Mouse (Mus musculus) embryonic facial prominence, embryonic 10.5 days (tissue): ENCODE measurements around the gene Mettl24. TPM values are rescaled to one million over a fixed set of nuclear protein-coding genes. Genes with fewer than 3 reads are reported as not detected.

ENCODE experiments used
- DNase-seq: peaks from one replicate; pipeline ENCODE4 v3.0.0-alpha.2; 2017; ENCODE audit warnings: low spot score
- H3K27ac ChIP-seq: fragments of 300-500 bp; sonication (generic); replicated peaks from 2 replicates; pipeline ENCODE4 v1.5.1; 2016; ENCODE audit warnings: mild to moderate bottlenecking
- H3K27me3 ChIP-seq: fragments of 300-500 bp; sonication (generic); replicated peaks from 2 replicates; pipeline ENCODE4 v1.6.1; 2016; ENCODE audit warnings: low read depth, mild to moderate bottlenecking; ENCODE audit not compliant: poor library complexity, severe bottlenecking
- H3K36me3 ChIP-seq: fragments of 300-500 bp; sonication (generic); replicated peaks from 2 replicates; pipeline ENCODE4 v1.6.1; 2016; ENCODE audit warnings: mild to moderate bottlenecking, moderate library complexity
- H3K4me1 ChIP-seq: fragments of 300-500 bp; sonication (generic); 2 replicates; pipeline ENCODE4 v1.6.1; 2016
- H3K4me3 ChIP-seq: fragments of 300-500 bp; sonication (generic); 2 replicates; pipeline ENCODE4 v1.5.1; 2016; ENCODE audit warnings: mild to moderate bottlenecking, moderate library complexity
- H3K9me3 ChIP-seq: fragments of 300-500 bp; sonication (generic); 2 replicates; pipeline ENCODE4 v1.6.1; 2016; ENCODE audit warnings: mild to moderate bottlenecking
- WGBS: fragments of 180-500 bp; shearing (Covaris S2); methylation state at CpG from one replicate; pipeline ENCODE4 v1.1.7; 2016; 5-methylcytosine and 5-hydroxymethylcytosine counted together
- polyA plus RNA-seq: library from polyadenylated mRNA; unstranded; fragments of >200 nt; fragmentation: Nextera tagmentation; extraction: Ambion mirVana; gene quantifications from 2 replicates; pipeline ENCODE4 v1.2.1, GENCODE M21; 2016

Mettl24 gene
- 0.92 and 1.5 TPM in 2 replicates for polyA plus RNA-seq

DNA sequence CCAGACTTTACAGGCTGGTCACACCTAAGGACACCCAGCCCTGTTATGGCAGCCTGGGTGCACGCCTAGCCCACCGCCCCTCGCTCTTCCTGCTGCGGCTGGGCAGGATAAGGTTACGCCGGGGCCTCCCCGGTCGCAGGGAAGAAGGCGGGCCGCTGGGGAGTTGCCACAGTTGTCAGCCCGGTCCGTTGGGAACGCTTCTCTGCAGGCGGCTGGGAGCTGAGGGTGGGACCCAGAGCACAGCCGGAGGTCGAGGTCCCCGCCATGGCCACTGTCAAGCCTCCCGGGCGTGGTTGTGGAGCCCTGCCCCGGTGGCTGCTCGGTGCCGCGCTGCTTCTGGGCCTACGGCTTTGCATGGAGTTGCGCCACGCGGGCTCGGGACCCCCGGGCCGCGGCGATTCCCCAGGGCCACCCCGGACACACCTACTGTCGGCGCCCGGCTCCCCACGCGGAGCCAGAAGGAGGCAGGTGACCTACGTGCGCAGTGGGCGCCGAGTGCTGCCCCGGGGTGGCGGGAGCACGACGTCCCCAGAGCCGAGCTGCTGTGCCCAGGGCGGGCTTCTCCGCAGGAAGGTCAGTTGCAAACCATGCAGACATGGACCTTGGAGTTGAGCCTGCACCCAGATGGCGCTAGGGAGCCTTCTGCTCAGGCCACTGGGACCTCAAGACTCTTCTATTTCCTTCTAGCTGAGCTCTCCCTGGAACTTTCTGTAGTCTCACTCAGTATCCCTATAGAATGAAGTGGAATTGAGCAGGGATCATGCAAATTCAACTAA is at the start of gene Mettl24:
Mettl24 (plus strand) TSS at position 191 of the 776 bp plus-strand sequence.
- peak; percentile 80 for DNase-seq
- no peaks in the 10 kb centered on the region for H3K9me3 ChIP-seq
- H3K27ac ChIP-seq: peak within 1 kb of the TSS; percentile 91
- H3K36me3 ChIP-seq: no peaks in the 10 kb centered on the region
- H3K27me3 ChIP-seq: peaks cover 11% of the 10 kb centered on the region; the same call in 1 of the 2 replicates
- H3K4me3 ChIP-seq: peak within 1 kb of the TSS; percentile 74
- under 1% methylated on average over 50 of the region's 50 CpGs for WGBS
- peaks cover 28% of the 10 kb centered on the region for H3K4me1 ChIP-seq

- 67% methylated on average over 10 of the region's 10 CpGs for WGBS
- Histone ChIP-seq H3K4me3 (no peak overlapping the region), H3K36me3 (no peaks in the 10 kb centered on the region), H3K27me3 (peaks cover 6% of the 10 kb centered on the region; the same call in 1 of the 2 replicates), H3K27ac (no peak overlapping the region), H3K4me1 (peaks cover 23% of the 10 kb centered on the region), H3K9me3 (no peaks in the 10 kb centered on the region)
- peak; percentile 22 for DNase-seq
These were observed 45.8 kb upstream of the Mettl24 start for GRCm38 (mm10) chr10:40637331-40637730.

- peak overlapping the region; percentile 52; the same call in 1 of the 2 replicates for H3K27ac ChIP-seq
These were observed 44.8 kb upstream of the Mettl24 start for GRCm38 (mm10) chr10:40638276-40638675.

DNA sequence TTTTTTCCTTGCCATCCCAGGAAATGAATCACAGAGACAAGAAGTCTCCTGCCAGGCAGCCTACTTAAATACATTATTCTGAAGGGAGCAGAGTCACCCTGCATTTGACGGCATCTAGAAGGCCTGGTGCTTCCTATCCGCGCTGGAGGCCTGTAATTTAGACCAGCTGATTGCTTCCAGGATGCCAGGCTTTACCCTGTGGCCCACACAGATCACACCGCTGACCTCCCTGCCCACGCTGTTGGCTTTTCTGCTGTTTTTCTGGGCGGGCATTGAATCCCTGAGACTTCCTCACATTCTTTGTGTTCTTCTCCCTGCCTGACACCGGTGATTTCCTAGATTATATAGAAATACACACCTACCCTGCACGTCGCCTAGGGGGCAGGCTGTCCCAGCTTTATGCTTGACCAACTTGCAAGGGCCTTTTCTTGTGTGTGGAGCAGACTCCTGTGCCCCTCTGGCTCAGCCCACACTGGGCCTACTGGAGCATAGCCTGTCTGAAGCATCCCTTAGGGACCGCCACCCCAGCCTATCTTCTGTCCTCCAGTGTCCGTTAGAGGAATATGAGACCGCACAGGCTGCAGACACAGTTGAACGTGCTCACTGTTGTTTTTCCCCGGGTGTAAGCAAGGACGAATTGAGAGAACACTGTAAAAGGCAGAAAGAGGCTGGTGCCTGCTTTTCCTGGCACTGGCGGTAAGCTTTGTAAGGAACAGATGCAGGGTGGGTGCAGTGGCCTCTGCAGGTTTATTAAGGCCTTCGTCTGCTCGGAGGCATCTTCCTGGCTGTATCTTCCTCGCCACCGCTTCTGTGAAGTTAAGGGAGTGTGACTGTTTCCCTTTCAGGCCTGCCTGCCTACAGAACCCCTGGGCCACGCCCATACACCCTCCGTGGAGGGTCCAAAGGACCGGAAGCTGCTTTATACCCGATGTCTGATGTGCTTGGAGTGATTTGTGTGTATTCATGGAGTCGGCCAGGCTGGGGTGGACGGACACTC is 44.0 kb upstream of the Mettl24 start:
- peaks cover 6% of the 10 kb centered on the region; the same call in 1 of the 2 replicates for H3K27me3 ChIP-seq
- H3K27ac ChIP-seq: peak overlapping the region; percentile 49
- H3K4me3 ChIP-seq: no peak overlapping the region
- H3K36me3 ChIP-seq: no peaks in the 10 kb centered on the region
- WGBS: 53% methylated on average over 26 of the region's 26 CpGs
- H3K9me3 ChIP-seq: no peaks in the 10 kb centered on the region
- peaks cover 23% of the 10 kb centered on the region for H3K4me1 ChIP-seq
- DNase-seq: peak; percentile 44

More at GRCm38 (mm10) chr10:40638276-40638675, 44.8 kb upstream of the Mettl24 start:
- DNase-seq: no peak
- Histone ChIP-seq H3K9me3 (no peaks in the 10 kb centered on the region), H3K4me3 (no peak overlapping the region), H3K4me1 (peaks cover 23% of the 10 kb centered on the region), H3K27me3 (peaks cover 6% of the 10 kb centered on the region; the same call in 1 of the 2 replicates), H3K36me3 (no peaks in the 10 kb centered on the region)
- 66% methylated on average over 7 of the region's 7 CpGs for WGBS

DNA sequence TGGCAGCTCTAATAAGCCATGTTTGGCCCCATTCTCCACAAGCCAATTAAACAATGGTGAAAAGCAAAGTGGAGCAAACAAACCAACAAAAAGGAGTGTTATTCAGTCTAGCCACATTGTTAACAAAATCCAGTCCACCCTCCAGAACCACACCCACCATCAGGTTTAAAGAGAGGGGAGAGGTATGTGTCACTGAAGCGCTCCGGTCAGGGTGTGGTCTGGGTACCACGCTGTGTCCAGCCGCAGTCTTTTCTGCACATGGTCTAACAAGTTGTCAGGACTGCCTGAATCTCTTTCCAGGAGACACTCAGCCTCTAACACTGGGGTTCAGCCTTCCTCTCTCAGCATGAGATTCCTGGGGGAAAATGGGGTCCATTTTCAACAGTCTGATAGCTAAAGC is 42.7 kb upstream of the Mettl24 start:
- peaks cover 6% of the 10 kb centered on the region; the same call in 1 of the 2 replicates for H3K27me3 ChIP-seq
- no peaks in the 10 kb centered on the region for H3K9me3 ChIP-seq
- no peak for DNase-seq
- 92% methylated on average over 4 of the region's 4 CpGs for WGBS
- no peak overlapping the region for H3K27ac ChIP-seq
- H3K4me1 ChIP-seq: peaks cover 23% of the 10 kb centered on the region
- no peak overlapping the region for H3K4me3 ChIP-seq
- H3K36me3 ChIP-seq: no peaks in the 10 kb centered on the region

- no peak overlapping the region for H3K4me3 ChIP-seq
- H3K9me3 ChIP-seq: peaks cover 11% of the 10 kb centered on the region
- peaks cover 11% of the 10 kb centered on the region; the same call in 1 of the 2 replicates for H3K27me3 ChIP-seq
- H3K36me3 ChIP-seq: no peaks in the 10 kb centered on the region
- no peak overlapping the region for H3K27ac ChIP-seq
- WGBS: 90% methylated on average over 7 of the region's 7 CpGs
- no peak for DNase-seq
- peaks cover 23% of the 10 kb centered on the region for H3K4me1 ChIP-seq
These were observed 41.2 kb upstream of the Mettl24 start for GRCm38 (mm10) chr10:40641901-40642300.

GRCm38 (mm10) chr10:40643126-40643525 is 40.0 kb upstream of the Mettl24 start:
- Histone ChIP-seq H3K4me3 (no peak overlapping the region), H3K36me3 (no peaks in the 10 kb centered on the region), H3K27me3 (peaks cover 11% of the 10 kb centered on the region; the same call in 1 of the 2 replicates), H3K4me1 (peaks cover 20% of the 10 kb centered on the region), H3K27ac (no peak overlapping the region), H3K9me3 (peaks cover 22% of the 10 kb centered on the region)
- 84% methylated on average over 5 of the region's 5 CpGs for WGBS
- DNase-seq: no peak

- Histone ChIP-seq H3K27ac (no peak overlapping the region), H3K4me3 (no peak overlapping the region), H3K27me3 (peaks cover 11% of the 10 kb centered on the region; the same call in 1 of the 2 replicates), H3K9me3 (peaks cover 22% of the 10 kb centered on the region), H3K36me3 (no peaks in the 10 kb centered on the region), H3K4me1 (peaks cover 6% of the 10 kb centered on the region)
- DNase-seq: no peak
- WGBS: 81% methylated on average over 9 of the region's 9 CpGs
These were observed 38.6 kb upstream of the Mettl24 start for GRCm38 (mm10) chr10:40644456-40644855.

- WGBS: 82% methylated on average over 1 of the region's 1 CpGs
- Histone ChIP-seq H3K27me3 (peaks cover 9% of the 10 kb centered on the region; the same call in 1 of the 2 replicates), H3K9me3 (peaks cover 22% of the 10 kb centered on the region), H3K4me3 (no peak overlapping the region), H3K4me1 (0 out of 2 replicates have a peak, but pooled peaks cover 3% of the 10 kb centered on the region), H3K27ac (no peak overlapping the region), H3K36me3 (no peaks in the 10 kb centered on the region)
- DNase-seq: no peak
These were observed 37.7 kb upstream of the Mettl24 start for GRCm38 (mm10) chr10:40645346-40645745.

- no peak overlapping the region for H3K27ac ChIP-seq
- H3K36me3 ChIP-seq: no peaks in the 10 kb centered on the region
- no peak for DNase-seq
- H3K4me3 ChIP-seq: no peak overlapping the region
- peaks cover 22% of the 10 kb centered on the region for H3K9me3 ChIP-seq
- peaks cover 5% of the 10 kb centered on the region; the same call in 1 of the 2 replicates for H3K27me3 ChIP-seq
- whole genome bisulfite sequencing: 92% methylated on average over 12 of the region's 12 CpGs
- H3K4me1 ChIP-seq: no peaks in the 10 kb centered on the region; the same call in 1 of the 2 replicates
These were observed 34.3 kb upstream of the Mettl24 start for GRCm38 (mm10) chr10:40648776-40649175.

DNA sequence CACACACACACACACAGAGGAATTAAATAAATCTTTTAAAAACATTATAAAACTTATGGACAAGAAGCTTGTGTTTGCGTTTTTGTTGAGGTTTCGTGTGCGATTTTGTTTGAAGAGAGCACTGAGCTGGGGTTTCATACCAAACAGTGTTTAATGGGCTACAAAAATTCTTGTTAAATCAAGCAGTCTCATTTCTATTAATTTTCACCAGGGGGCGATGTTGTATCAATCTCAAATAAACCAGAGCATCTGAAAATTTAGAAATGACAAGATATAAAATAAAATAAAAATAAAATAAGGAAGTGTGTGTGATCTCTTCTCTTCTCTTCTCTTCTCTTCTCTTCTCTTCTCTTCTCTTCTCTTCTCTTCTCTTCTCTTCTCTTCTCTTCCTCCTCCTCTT is 33.4 kb upstream of the Mettl24 start:
- 36% methylated on average over 4 of the region's 4 CpGs for WGBS
- Histone ChIP-seq H3K4me3 (no peak overlapping the region), H3K9me3 (peaks cover 22% of the 10 kb centered on the region), H3K27ac (no peak overlapping the region), H3K36me3 (no peaks in the 10 kb centered on the region), H3K27me3 (peaks cover 5% of the 10 kb centered on the region; the same call in 1 of the 2 replicates), H3K4me1 (no peaks in the 10 kb centered on the region; the same call in 1 of the 2 replicates)
- no peak for DNase-seq

- WGBS: 90% methylated on average over 2 of the region's 2 CpGs
- Histone ChIP-seq H3K36me3 (no peaks in the 10 kb centered on the region), H3K27ac (no peak overlapping the region), H3K27me3 (no peaks in the 10 kb centered on the region), H3K4me3 (no peak overlapping the region), H3K9me3 (peaks cover 13% of the 10 kb centered on the region; the same call in 1 of the 2 replicates), H3K4me1 (no peaks in the 10 kb centered on the region; the same call in 1 of the 2 replicates)
- DNase-seq: no peak
These were observed 31.4 kb upstream of the Mettl24 start for GRCm38 (mm10) chr10:40651676-40652075.
